Mouse (Mus musculus) B cell, adult 62 days (primary cell): ENCODE measurements around the gene Gm13288. TPM values are rescaled to one million over a fixed set of nuclear protein-coding genes. Genes with fewer than 3 reads are reported as not detected.

Source experiments
- total RNA-seq: library from RNA; stranded (reverse); gene quantifications from 4 replicates; pipeline ENCODE4 v1.2.4, GENCODE M21; 2023

Gm13288 gene
- total RNA-seq, 1 experiment from 2014 or later: not detected

Other genes with a start within 250 kb of the Gm13288 start
- gene Ifna15, start 247.3 kb upstream of the Gm13288 start, total RNA-seq: not detected in 4 replicates
- not detected in 4 replicates for gene Ifna14, start 233.7 kb upstream of the Gm13288 start, total RNA-seq
- gene Ifna9, start 213.1 kb upstream of the Gm13288 start, total RNA-seq: not detected in 4 replicates
- gene Ifna12, start 202.2 kb upstream of the Gm13288 start, total RNA-seq: not detected in 4 replicates
- not detected in 4 replicates for gene C87499, start 171.1 kb upstream of the Gm13288 start, total RNA-seq
- not detected in 4 replicates for gene Ifna13, start 161.1 kb upstream of the Gm13288 start, total RNA-seq
- not detected in 4 replicates for gene Ifna16, start 128.6 kb upstream of the Gm13288 start, total RNA-seq
- not detected in 4 replicates for gene Ifna2, start 121.6 kb upstream of the Gm13288 start, total RNA-seq
- not detected in 4 replicates for gene Ifnab, start 114.2 kb upstream of the Gm13288 start, total RNA-seq
- gene Gm26566, start 83.7 kb upstream of the Gm13288 start, total RNA-seq: not detected in 4 replicates
- 14.4 to 16.1 TPM (median 15.0 TPM) in 4 replicates for gene Klhl9, start 83.1 kb upstream of the Gm13288 start, total RNA-seq
- not detected in 4 replicates for gene Gm13271, start 50.7 kb upstream of the Gm13288 start, total RNA-seq
- not detected in 4 replicates for gene Gm13283, start 45.4 kb upstream of the Gm13288 start, total RNA-seq
- not detected in 4 replicates for gene Gm13290, start 31.7 kb upstream of the Gm13288 start, total RNA-seq
- not detected in 4 replicates for gene Gm13289, start 28.6 kb upstream of the Gm13288 start, total RNA-seq
- not detected in 4 replicates for gene Gm13272, start 25.7 kb upstream of the Gm13288 start, total RNA-seq
- gene Ifnz, start 23.4 kb upstream of the Gm13288 start, total RNA-seq: not detected in 4 replicates
- gene Gm13276, start 19.8 kb upstream of the Gm13288 start, total RNA-seq: not detected in 4 replicates
- not detected in 4 replicates for gene Gm13277, start 16.9 kb upstream of the Gm13288 start, total RNA-seq
- gene Gm13278, start 14.0 kb upstream of the Gm13288 start, total RNA-seq: not detected in 4 replicates
- gene Gm13275, start 11.0 kb upstream of the Gm13288 start, total RNA-seq: not detected in 4 replicates
- not detected in 4 replicates for gene Gm13279, start 8.1 kb upstream of the Gm13288 start, total RNA-seq
- not detected in 4 replicates for gene Gm13285, start 5.9 kb upstream of the Gm13288 start, total RNA-seq
- not detected in 4 replicates for gene Gm13287, start 2.3 kb upstream of the Gm13288 start, total RNA-seq
- not detected in 4 replicates for gene Ifna7, start 10.7 kb downstream of the Gm13288 start, total RNA-seq
- gene Ifna11, start 14.4 kb downstream of the Gm13288 start, total RNA-seq: not detected in 4 replicates
- gene Ifna6, start 21.9 kb downstream of the Gm13288 start, total RNA-seq: not detected in 4 replicates
- not detected in 4 replicates for gene Ifna5, start 30.0 kb downstream of the Gm13288 start, total RNA-seq
- not detected in 4 replicates for gene Ifna4, start 36.3 kb downstream of the Gm13288 start, total RNA-seq
- not detected in 4 replicates for gene Ifna1, start 44.6 kb downstream of the Gm13288 start, total RNA-seq
- not detected in 4 replicates for gene Ifne, start 74.7 kb downstream of the Gm13288 start, total RNA-seq